Mouse (Mus musculus) brown adipose tissue, adult 24 weeks (tissue): Measurements from ENCODE around the gene Slc38a2. TPM values are rescaled to one million over a fixed set of nuclear protein-coding genes. Genes with fewer than 3 reads are reported as not detected.

Experiments
- H3K27ac ChIP-seq: fragments of 200-500 bp; replicated peaks from 2 replicates; pipeline ENCODE4 v1.5.1; 2012; ENCODE audit warnings: low read depth, mild to moderate bottlenecking, low read length
- H3K4me1 ChIP-seq: fragments of 200-500 bp; 2 replicates; pipeline ENCODE4 v1.6.1; 2012; ENCODE audit warnings: low read length, mixed read lengths; ENCODE audit not compliant: control insufficient read depth, insufficient read depth, insufficient read length
- H3K4me3 ChIP-seq: fragments of 200-500 bp; 2 replicates; pipeline ENCODE4 v1.5.1; 2012; ENCODE audit warnings: low read depth, mild to moderate bottlenecking, low read length, moderate library complexity; ENCODE audit not compliant: insufficient read depth
- polyA plus RNA-seq: library from polyadenylated mRNA; stranded (reverse); fragments of >200 nt; gene quantifications from 2 replicates; pipeline ENCODE4 v1.2.4, GENCODE M21; 2012; ENCODE audit not compliant: missing spikeins, insufficient read depth, insufficient read length

Gene Slc38a2
- polyA plus RNA-seq, 1 experiment = 25.0 TPM

DNA sequence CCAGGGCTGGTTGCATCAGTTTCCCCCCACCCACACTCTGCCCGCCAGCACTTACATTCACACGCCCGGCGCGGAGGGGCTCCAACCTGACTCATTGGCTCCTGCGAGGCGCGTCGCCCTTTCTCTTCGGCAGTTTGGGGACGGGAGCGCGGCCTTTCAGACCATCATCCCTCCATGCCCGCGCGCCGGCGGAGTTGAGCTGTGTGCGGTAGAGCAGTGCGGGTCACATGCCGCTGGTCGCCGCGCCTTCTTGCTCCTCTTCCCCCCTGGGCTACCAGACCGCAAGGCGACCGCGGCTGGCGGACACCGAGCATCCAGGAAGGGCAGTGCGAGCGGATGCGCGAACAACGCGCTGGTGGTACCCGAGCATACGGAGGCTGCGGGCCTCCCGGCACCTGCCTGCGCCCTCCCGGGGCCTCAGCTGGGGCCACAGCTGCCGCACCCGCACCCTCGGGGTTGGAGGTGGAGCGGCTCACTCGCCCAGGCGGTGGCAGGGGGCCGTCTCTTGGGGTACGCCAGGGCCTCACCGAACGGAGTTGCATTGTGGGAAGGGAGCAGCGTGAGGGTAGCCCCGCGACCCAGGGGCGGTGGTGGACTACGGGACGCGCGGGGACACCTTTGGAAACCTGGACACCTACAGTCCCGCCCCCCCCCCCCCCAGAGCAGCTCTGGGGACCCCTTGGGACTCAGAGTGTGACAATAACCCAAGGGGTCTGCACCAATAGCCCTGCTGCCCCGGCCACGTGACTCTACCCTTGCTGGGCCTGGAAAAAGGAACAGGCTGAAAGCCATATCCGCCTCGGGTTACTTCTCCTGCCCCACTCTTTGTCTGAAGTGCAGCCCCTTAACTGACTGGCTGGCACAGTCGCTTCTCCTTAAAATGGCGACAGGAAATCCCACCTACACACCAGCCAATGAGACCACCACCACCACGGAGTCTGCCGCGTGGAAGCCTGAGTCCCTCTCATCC lies 56.8 kb downstream of the Slc38a2 start, which contains the start of gene Slc38a1:
Gene Slc38a1 (minus strand): TSS at position 478 of the 970 bp plus-strand sequence.
- H3K4me3 ChIP-seq = peak within 1 kb of the TSS; percentile 63
- H3K4me1 ChIP-seq = no peaks in the 10 kb centered on the region; the same call in 1 of the 2 replicates
- no peak within 1 kb of the TSS for H3K27ac ChIP-seq

DNA sequence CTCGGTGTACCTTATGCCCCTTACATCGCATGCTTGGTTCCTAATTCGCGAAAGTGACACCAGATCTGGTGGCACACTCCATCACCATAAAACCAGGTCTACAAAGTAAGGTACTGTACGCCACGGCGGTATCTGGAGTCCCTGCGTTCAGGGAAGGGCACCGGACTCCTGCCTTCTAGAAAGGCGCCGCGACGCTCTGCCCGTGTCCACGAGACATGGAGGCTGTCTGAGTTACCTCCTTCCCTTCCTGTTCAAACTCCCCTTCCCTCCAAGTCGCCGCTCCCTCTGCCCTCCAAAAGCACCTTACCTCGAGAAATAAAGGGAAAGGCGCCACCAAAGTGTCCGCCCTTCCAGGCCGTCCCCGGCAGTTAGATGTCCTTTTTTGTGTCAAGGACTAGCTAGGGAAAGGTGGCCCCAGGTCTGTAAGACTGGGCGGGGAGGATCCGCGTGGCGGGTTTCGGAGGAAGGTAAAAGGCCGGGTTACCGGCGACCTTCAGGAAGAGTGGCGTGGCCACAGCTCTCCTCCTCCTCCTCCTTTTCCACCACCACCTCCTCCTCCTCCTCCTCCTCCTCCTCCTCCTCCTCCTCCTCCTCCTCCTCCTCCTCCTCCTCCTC lies 57.6 kb downstream of the Slc38a2 start:
- H3K4me1 ChIP-seq = no peaks in the 10 kb centered on the region; the same call in 1 of the 2 replicates
- H3K4me3 ChIP-seq = peak overlapping the region; percentile 63
- H3K27ac ChIP-seq = no peak overlapping the region

DNA sequence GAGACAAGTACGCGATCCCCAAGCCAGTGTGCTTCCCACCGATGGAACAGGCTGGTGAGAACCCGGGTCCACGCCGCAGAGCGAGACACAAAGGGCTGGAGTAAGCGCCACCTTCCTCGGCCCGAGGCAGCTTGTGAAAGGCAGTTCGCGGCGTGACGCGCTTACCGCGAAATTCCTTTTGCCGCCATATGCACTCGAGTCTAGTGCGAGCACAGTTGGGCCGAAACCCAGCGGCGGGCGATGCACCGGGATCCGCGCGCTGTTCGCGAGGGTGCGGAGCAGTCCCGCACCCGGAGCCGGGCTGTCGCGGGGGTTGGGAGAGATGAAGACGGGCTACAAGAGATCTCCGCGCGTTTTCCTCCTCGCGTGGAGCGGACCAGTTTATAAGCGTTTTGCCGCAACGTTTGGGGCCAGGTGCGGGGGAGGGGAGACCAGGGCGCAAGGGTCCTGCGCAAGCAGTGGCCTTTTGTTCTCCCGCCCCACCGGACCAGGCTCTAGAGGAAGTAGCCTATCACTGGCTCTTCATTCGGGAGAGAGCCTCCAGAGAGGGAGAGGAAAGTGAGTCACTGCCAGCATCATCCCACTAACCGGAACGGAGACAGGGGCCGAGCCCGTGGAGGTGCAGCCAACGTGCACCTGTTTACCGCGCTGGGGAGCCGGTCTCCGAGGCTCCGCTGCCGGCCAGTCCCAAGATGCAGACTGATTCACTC lies 58.3 kb downstream of the Slc38a2 start:
- Histone ChIP-seq H3K4me1 (no peaks in the 10 kb centered on the region; the same call in 1 of the 2 replicates), H3K27ac (no peak overlapping the region), H3K4me3 (peak overlapping the region; percentile 45)

DNA sequence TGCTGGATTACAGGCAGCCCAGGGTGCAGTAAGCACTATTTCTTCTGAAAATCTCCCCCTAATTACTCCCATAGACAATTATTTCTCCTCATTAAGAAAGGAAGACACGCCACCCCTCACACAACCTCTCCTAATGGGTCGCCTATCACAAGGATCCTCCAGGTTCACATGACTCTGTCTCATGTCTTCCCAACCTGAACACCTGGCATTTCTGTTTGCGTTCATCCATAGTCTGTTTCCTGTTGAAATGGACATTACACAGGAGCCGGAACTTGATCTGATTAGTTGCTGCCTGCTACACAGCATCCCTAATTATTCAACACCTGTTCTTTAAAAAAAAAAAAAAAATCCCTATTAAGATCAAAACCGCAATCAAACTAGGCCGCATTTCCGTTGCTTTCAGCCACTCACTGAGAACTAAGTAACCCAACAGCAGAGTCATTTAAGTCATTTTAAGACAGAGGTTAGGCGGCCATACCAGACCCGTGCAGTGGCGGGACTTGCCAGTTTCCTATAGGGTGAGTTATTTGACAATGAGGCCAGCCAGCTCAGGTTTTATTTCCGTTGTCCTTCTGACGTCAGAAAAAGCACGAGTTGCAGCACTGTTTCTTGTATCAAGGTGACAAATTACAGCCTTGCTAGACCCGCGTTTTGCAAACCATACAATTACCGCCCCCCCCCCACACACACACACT lies 59.1 kb downstream of the Slc38a2 start:
- Histone ChIP-seq H3K27ac (no peak overlapping the region), H3K4me3 (peak overlapping the region; percentile 45), H3K4me1 (no peaks in the 10 kb centered on the region; the same call in 1 of the 2 replicates)

DNA sequence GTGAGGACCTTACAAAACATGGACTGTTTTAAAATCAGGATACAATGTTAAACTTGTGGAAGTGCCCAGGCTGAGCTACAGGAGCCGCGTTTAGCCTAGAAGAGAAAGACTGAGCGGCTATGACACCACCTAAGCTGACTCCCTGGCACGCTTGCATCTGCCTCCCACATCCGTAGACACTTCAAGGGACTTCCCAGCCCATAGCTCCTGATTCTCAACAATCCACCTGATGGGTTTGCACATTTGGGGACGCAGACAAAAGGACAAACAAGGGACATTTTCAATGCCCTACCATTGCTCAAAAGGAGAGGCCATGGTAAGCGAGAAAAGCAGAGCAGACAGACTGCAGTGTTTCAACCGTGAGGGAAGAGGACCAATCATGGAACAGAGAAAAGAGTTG lies 59.9 kb downstream of the Slc38a2 start:
- Histone ChIP-seq H3K27ac (no peak overlapping the region), H3K4me3 (no peak overlapping the region), H3K4me1 (no peaks in the 10 kb centered on the region; the same call in 1 of the 2 replicates)

DNA sequence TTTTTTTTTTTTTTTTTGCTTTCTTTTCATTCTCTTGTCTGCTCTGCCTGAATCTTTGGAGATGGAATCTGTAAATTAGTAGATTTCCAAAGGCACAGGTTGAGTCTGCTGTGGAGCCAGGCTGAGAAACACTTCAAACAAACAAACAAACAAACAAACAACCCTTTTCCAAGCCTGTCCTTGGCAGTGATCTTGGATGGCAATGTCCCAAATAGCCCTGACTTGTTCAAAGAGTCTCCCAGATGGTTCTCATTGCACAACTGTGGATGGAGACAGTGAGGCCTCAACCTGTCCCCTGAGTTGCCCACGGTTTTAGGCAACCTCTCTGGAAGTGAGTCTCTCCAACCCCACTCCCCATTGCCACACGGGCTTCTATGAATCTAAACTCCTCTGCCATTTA lies 60.9 kb downstream of the Slc38a2 start:
- H3K27ac ChIP-seq = no peak overlapping the region
- no peaks in the 10 kb centered on the region; the same call in 1 of the 2 replicates for H3K4me1 ChIP-seq

GRCm38 (mm10) chr15:96638173-96638572 lies 61.4 kb downstream of the Slc38a2 start:
- no peaks in the 10 kb centered on the region; the same call in 1 of the 2 replicates for H3K4me1 ChIP-seq
- H3K4me3 ChIP-seq = no peak overlapping the region
- H3K27ac ChIP-seq = no peak overlapping the region

More for the DNA sequence above, 60.9 kb downstream of the Slc38a2 start:
- no peak overlapping the region for H3K4me3 ChIP-seq

Other genes with a start within 250 kb of the Slc38a2 start
- 28.7 and 29.0 TPM in 2 replicates for gene Scaf11, start 238.9 kb downstream of the Slc38a2 start, polyA plus RNA-seq
- 0.28 TPM in 1 of 2 replicates, not detected in the other for gene Slc38a1, start 56.8 kb downstream of the Slc38a2 start, polyA plus RNA-seq